Mouse (Mus musculus) telencephalon, adult 2 months (tissue): ENCODE measurements around the gene Ffar2.

ENCODE experiments used
- DNase-seq: peaks from one replicate; pipeline ENCODE4 v3.0.0-alpha.2; 2011; ENCODE audit warnings: low read depth, low spot score

Gene Ffar2

DNA sequence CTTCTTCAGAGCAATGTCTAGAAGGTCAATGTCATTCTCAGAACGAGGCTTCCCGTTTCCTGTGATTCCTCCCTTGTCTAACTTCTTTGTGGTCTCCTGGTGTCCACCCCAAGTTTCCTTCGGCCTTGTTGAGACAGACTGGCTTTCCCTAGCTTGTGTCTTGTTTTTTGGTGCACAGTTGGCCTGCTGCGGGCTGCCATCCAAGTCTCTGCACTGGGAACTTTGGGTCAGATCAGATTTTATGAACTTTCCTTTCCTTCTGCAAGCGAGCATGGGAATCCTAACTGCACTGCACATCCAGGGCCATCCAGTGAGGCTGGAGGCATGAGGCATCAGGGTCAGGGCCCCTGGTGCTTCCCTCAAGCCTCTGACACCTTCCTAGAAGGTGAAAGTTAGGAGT lies 2.0 kb downstream of the Ffar2 start:
- no peak for DNase-seq

- DNase-seq = no peak
Observed at GRCm38 (mm10) chr7:30820854-30821445, 2.6 kb downstream of the Ffar2 start.

- DNase-seq = no peak
Observed at GRCm38 (mm10) chr7:30820131-30820530, 3.4 kb downstream of the Ffar2 start.

GRCm38 (mm10) chr7:30812291-30812807 lies 11.2 kb downstream of the Ffar2 start:
- no peak for DNase-seq

GRCm38 (mm10) chr7:30811757-30812290 lies 11.8 kb downstream of the Ffar2 start:
- no peak for DNase-seq

DNA sequence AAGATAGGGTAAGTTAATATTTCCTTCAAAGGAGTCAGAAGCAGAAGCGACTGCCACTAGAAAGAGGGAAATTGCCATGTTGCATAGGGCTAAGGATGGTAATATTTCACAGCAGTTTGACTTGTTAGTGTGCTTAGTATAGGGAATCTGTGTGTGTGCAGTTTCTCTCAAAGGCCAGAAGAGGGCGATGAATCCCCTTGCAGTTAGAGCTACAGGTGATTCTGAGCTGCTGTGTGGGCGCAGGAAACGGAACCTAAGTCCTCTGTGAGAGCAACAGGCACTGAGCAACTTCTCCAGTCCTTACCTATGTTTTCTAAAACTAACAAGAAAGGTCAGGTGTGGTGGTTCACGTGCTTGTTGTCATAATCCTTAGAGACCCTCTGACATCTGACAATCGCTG lies 13.3 kb downstream of the Ffar2 start:
- no peak for DNase-seq

DNA sequence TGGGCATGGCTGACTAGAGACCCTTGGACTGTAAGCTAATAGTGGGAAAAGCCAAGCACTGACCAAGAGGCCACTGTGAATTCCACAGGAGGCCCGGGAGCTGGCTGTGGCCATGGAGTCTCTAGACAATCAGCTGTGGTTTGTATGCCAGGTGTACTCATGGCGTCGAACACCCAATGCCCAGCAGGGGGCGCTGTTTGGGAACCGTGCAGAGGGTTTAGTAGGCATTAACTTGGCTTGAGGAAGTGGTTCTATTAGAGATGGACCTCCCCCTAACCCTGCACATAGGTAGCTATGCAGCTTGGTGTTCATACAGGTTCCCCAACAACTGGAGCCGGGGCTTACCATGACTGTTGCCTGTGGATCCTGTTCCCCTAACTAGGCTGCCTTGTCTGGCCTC lies 17.7 kb downstream of the Ffar2 start:
- no peak for DNase-seq

DNA sequence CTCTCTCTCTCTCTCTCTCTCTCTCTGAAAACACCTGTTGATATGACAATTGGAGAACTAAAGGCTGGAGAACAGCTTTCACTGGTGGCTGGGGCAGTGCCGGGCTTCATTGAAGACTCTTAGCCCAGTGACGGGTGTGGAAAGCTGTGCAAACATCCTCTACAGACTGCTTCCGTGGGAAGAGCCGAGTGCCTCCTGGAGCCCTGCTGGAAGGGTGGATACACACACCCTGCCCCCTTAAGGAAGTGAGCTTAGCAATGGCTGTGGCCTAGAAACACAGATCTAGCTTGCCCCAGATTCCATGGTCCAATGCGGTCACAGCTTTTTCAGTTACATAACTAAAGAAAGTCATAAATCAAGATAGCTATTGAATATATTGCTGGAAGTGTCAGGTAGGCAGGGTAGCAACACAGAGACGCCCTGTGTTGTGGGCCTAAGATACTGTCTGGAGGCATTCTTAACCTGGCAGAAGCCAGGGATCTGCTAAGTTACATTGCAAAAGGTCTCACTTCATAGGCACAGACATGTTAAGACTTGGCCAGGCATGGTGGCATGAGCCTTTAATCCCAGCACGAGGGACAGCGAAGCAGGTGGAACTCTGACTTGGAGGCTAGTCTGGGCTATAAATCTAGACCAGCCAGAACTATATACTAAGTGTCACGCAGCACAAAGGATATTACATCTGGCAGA lies 19.4 kb downstream of the Ffar2 start:
- DNase-seq = no peak

- no peak for DNase-seq
Observed at GRCm38 (mm10) chr7:30803256-30803655, 20.3 kb downstream of the Ffar2 start.

GRCm38 (mm10) chr7:30800653-30801052 lies 22.9 kb downstream of the Ffar2 start:
- no peak for DNase-seq

DNA sequence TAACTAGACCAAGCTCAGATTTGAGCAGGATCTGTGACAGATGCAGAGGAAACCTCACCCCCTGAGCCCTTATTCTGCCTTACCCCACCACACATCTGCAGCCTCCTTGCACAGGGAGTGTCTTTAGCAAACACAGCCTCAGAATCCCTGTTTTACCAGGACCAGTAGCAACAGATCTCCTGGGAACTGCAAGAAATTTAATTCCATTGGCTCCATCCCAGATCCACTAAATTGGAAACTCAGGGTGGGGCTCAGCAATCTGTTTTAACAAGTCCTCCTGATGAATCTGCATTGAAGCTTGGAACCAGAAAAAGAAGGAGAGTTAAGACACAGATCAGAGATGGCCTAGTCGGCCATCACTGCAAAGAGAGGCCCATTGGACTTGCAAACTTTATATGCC lies 26.8 kb downstream of the Ffar2 start:
- DNase-seq = peak; percentile 87

DNA sequence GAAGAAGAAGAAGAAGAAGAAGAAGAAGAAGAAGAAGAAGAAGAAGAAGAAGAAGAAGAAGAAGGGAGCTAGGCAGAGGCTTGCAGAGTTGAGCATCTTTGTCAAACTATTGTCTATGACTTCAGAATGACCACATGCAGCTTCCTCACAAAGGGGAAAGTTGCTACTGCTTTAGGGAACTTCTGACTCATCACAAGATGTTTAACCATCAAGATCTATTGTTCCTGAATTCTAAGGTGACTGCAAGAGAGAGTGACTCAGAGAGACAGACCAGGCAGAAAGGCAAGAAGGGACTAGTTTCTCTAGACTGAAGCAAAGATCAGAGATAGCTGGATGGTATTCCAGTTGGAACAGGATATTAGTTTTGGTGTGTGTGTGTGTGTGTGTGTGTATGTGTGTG lies 28.7 kb downstream of the Ffar2 start:
- no peak for DNase-seq

DNA sequence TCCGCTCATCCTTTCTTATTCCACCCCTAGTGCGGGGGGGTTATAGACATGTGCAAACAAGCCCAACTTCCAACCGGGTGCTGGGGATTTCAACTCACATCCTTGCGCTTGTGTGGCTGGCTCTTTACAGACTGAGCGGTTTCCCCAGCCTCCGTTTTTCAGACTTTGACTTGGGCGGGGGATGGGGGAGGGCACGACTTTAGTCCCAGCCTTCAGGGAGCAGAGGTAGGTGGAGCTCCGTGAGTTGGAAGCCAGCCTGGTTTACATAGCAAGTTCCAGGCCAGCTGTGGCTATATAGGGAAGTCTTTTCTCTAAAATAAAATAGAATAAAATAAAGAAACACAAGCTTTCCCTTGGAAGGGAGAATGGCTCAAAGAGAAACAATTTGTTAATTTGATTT lies 31.7 kb downstream of the Ffar2 start:
- peak; percentile 32 for DNase-seq

DNA sequence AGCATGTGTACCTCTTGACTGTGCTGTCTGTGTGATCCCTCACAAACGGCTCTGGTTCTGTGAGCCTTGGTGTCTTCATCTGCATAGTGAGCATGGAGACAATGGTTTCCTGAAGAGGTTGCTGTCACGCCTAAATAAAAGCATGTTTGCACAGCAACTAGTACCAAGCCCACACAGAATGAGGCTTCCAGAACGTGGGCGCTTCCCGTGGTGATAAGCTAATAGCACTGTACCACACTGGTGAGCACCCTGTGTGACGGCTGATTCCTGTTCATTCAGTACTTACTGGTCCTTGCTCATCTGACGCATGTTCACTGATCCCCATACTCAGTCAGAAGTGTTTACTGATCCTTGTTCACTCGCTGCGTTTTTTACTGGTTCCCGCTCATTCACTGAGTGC lies 33.4 kb downstream of the Ffar2 start:
- DNase-seq = peak; percentile 19

DNA sequence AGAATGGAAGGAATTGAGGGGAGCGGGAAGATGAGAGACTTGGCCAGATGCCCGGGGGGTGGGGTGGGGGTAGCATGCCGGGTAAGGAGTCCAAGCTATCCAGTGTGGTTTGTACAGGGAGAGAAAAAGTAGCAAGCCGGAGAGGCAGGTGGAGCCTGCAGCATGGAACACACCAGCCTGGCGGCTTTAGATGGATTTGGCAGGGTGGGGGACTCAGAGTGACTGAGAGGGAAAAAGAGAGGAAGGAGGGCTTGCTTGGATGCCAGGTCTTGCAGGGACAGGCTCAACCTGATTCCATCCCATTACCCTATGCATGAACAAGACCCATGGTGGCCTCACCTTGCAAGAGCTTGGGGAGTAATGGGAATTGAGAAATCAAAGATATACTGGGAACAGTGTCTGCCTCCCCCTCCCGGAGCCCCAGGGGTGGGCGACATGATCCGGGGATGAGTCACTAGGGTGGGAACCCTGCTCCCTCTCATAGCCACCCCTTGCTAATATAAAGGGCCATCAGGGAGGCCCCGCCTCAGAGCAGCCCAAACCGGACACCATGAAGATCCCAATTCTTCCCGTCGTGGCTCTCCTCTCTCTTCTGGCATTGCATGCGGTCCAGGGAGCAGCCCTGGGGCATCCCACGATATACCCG lies 36.1 kb downstream of the Ffar2 start, which contains the start of gene Krtdap:
Gene Krtdap (plus strand): TSS at position 520 of the 646 bp plus-strand sequence.
- DNase-seq = no peak

GRCm38 (mm10) chr7:30785721-30786546 lies 37.6 kb downstream of the Ffar2 start:
- DNase-seq = peak; percentile 33

- no peak for DNase-seq
Observed at GRCm38 (mm10) chr7:30785154-30785553, 38.4 kb downstream of the Ffar2 start.

- DNase-seq = no peak
Observed at GRCm38 (mm10) chr7:30782658-30783057, 40.9 kb downstream of the Ffar2 start.

DNA sequence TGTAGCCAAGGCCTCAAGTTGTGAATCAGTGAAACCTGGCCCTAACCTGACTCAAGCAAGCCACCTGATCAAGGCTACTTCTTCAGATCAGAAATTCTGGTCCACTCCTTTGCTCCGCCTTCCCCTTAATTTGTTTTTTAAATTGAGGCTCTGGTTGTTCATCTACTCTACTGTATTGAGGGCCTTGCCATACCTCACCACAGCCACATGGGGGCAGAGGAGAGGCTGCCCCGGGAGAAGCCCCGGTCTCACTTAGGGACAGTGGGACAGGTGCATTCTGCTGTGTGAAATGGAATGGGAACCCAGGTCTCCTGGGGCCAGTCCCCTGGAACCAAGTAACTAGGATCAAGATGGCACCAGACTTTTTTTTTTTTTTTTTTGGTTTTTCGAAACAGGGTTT lies 41.8 kb downstream of the Ffar2 start:
- no peak for DNase-seq

DNA sequence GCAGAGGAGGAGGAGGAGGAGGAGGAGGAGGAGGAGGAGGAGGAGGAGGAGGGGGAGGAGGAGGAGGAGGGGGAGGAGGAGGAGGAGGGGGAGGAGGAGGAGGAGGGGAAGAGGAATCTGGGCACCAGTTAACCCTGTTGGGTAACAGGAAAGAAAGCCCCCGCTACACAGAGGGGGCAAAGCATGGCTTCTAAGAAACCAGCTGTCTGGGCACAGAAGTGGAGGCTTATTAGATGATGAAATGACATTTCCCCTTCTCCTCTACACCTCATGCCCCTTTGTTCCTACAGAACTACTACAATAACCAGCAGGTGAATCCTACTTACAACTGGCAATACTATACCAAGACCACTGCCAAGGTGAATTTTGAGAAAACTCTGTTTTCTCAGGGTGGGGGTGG lies 45.7 kb downstream of the Ffar2 start:
- DNase-seq = no peak

GRCm38 (mm10) chr7:30777081-30777579 lies 46.4 kb downstream of the Ffar2 start:
- no peak for DNase-seq
